Mouse (Mus musculus) midbrain, embryonic 12.5 days (tissue): ENCODE measurements around the gene Polr1d. TPM values are rescaled to one million over a fixed set of nuclear protein-coding genes. Genes with fewer than 3 reads are reported as not detected.

Source experiments
- ATAC-seq: fragments of 200-750 bp; cut with Nextera tagmentation; 2 replicates; pipeline ENCODE4 v1.8.0; 2017; ENCODE audit warnings: low read depth, moderate TSS enrichment, moderate library complexity; ENCODE audit not compliant: low FRiP score
- H3K27ac ChIP-seq: fragments of 300-500 bp; sonication (generic); replicated peaks from 2 replicates; pipeline ENCODE4 v1.5.1; 2016; ENCODE audit warnings: mild to moderate bottlenecking
- H3K27me3 ChIP-seq: fragments of 300-500 bp; sonication (generic); 2 replicates; pipeline ENCODE4 v1.6.1; 2016; ENCODE audit warnings: mild to moderate bottlenecking
- H3K36me3 ChIP-seq: fragments of 300-500 bp; sonication (generic); 2 replicates; pipeline ENCODE4 v1.6.1; 2016
- H3K4me1 ChIP-seq: fragments of 300-500 bp; sonication (generic); 2 replicates; pipeline ENCODE4 v1.6.1; 2016
- H3K4me2 ChIP-seq: fragments of 300-500 bp; sonication (generic); replicated peaks from 2 replicates; pipeline ENCODE4 v1.6.1; 2016; ENCODE audit warnings: mild to moderate bottlenecking, moderate library complexity
- H3K4me3 ChIP-seq: fragments of 300-500 bp; sonication (generic); 2 replicates; pipeline ENCODE4 v1.5.1; 2016; ENCODE audit warnings: mild to moderate bottlenecking
- H3K9ac ChIP-seq: fragments of 300-500 bp; sonication (generic); replicated peaks from 2 replicates; pipeline ENCODE4 v1.6.1; 2016; ENCODE audit warnings: mild to moderate bottlenecking, moderate library complexity
- H3K9me3 ChIP-seq: fragments of 300-500 bp; sonication (generic); 2 replicates; pipeline ENCODE4 v1.6.1; 2016; ENCODE audit warnings: mild to moderate bottlenecking
- WGBS: fragments of 180-500 bp; shearing (Covaris S2); methylation state at CpG from one replicate; pipeline ENCODE4 v1.1.7; 2016; 5-methylcytosine and 5-hydroxymethylcytosine counted together
- polyA plus RNA-seq: library from polyadenylated mRNA; unstranded; fragments of >200 nt; fragmentation: Nextera tagmentation; extraction: Ambion mirVana; gene quantifications from 2 replicates; pipeline ENCODE4 v1.2.1, GENCODE M21; 2016

The Polr1d gene
- polyA plus RNA-seq, 1 experiment from 2014 or later: 100 TPM

- no peak for ATAC-seq
- no peak overlapping the region for H3K9ac ChIP-seq
- H3K27me3 ChIP-seq: no peaks in the 10 kb centered on the region
- H3K4me2 ChIP-seq: no peak overlapping the region
- 90% methylated on average over 9 of the region's 9 CpGs for WGBS
- H3K4me3 ChIP-seq: no peak overlapping the region
- no peaks in the 10 kb centered on the region for H3K9me3 ChIP-seq
- H3K36me3 ChIP-seq: no peaks in the 10 kb centered on the region
- H3K27ac ChIP-seq: no peak overlapping the region
- H3K4me1 ChIP-seq: no peaks in the 10 kb centered on the region
Measured at GRCm38 (mm10) chr5:147057626-147058414, 19.0 kb upstream of the Polr1d start.

GRCm38 (mm10) chr5:147058661-147059060, 18.2 kb upstream of the Polr1d start:
- H3K4me1 ChIP-seq: no peaks in the 10 kb centered on the region
- H3K9me3 ChIP-seq: no peaks in the 10 kb centered on the region
- no peak overlapping the region for H3K27ac ChIP-seq
- no peak overlapping the region for H3K4me3 ChIP-seq
- H3K36me3 ChIP-seq: no peaks in the 10 kb centered on the region
- H3K27me3 ChIP-seq: no peaks in the 10 kb centered on the region
- ATAC-seq: no peak
- H3K4me2 ChIP-seq: no peak overlapping the region
- no peak overlapping the region for H3K9ac ChIP-seq
- WGBS: 93% methylated on average over 5 of the region's 5 CpGs

- H3K4me2 ChIP-seq: no peak overlapping the region
- no peaks in the 10 kb centered on the region for H3K36me3 ChIP-seq
- H3K27ac ChIP-seq: no peak overlapping the region
- no peak for ATAC-seq
- no peaks in the 10 kb centered on the region for H3K27me3 ChIP-seq
- H3K9me3 ChIP-seq: no peaks in the 10 kb centered on the region
- H3K4me3 ChIP-seq: no peak overlapping the region
- no peak overlapping the region for H3K9ac ChIP-seq
- 91% methylated on average over 9 of the region's 9 CpGs for WGBS
- no peaks in the 10 kb centered on the region for H3K4me1 ChIP-seq
Measured at GRCm38 (mm10) chr5:147059319-147059718, 17.5 kb upstream of the Polr1d start.

GRCm38 (mm10) chr5:147060024-147060423, 16.8 kb upstream of the Polr1d start:
- H3K9me3 ChIP-seq: no peaks in the 10 kb centered on the region
- H3K4me2 ChIP-seq: no peak overlapping the region
- no peaks in the 10 kb centered on the region for H3K36me3 ChIP-seq
- no peaks in the 10 kb centered on the region for H3K4me1 ChIP-seq
- ATAC-seq: no peak
- 79% methylated on average over 2 of the region's 2 CpGs for WGBS
- H3K9ac ChIP-seq: no peak overlapping the region
- H3K27ac ChIP-seq: no peak overlapping the region
- H3K27me3 ChIP-seq: no peaks in the 10 kb centered on the region
- no peak overlapping the region for H3K4me3 ChIP-seq

- no peak overlapping the region for H3K9ac ChIP-seq
- H3K36me3 ChIP-seq: no peaks in the 10 kb centered on the region
- H3K27me3 ChIP-seq: no peaks in the 10 kb centered on the region
- no peak overlapping the region for H3K27ac ChIP-seq
- H3K4me3 ChIP-seq: no peak overlapping the region
- no peaks in the 10 kb centered on the region for H3K9me3 ChIP-seq
- H3K4me1 ChIP-seq: no peaks in the 10 kb centered on the region
- WGBS: 81% methylated on average over 8 of the region's 8 CpGs
- no peak overlapping the region for H3K4me2 ChIP-seq
- ATAC-seq: no peak
Measured at GRCm38 (mm10) chr5:147063215-147063661, 13.6 kb upstream of the Polr1d start.

GRCm38 (mm10) chr5:147066129-147066528, 10.7 kb upstream of the Polr1d start:
- H3K4me2 ChIP-seq: no peak overlapping the region
- H3K9ac ChIP-seq: no peak overlapping the region
- ATAC-seq: no peak

GRCm38 (mm10) chr5:147066965-147067364, 9.9 kb upstream of the Polr1d start:
- Histone ChIP-seq H3K4me2 (no peak overlapping the region), H3K27ac (no peak overlapping the region), H3K9me3 (no peaks in the 10 kb centered on the region), H3K4me3 (no peak overlapping the region), H3K27me3 (no peaks in the 10 kb centered on the region), H3K4me1 (no peaks in the 10 kb centered on the region), H3K36me3 (no peaks in the 10 kb centered on the region), H3K9ac (no peak overlapping the region)
- no peak for ATAC-seq
- 79% methylated on average over 5 of the region's 5 CpGs for WGBS

More at GRCm38 (mm10) chr5:147066129-147066528, 10.7 kb upstream of the Polr1d start:
- no peaks in the 10 kb centered on the region for H3K36me3 ChIP-seq
- H3K27ac ChIP-seq: no peak overlapping the region
- 55% methylated on average over 4 of the region's 4 CpGs for WGBS
- no peak overlapping the region for H3K4me3 ChIP-seq
- H3K9me3 ChIP-seq: no peaks in the 10 kb centered on the region
- H3K27me3 ChIP-seq: no peaks in the 10 kb centered on the region
- H3K4me1 ChIP-seq: no peaks in the 10 kb centered on the region

DNA sequence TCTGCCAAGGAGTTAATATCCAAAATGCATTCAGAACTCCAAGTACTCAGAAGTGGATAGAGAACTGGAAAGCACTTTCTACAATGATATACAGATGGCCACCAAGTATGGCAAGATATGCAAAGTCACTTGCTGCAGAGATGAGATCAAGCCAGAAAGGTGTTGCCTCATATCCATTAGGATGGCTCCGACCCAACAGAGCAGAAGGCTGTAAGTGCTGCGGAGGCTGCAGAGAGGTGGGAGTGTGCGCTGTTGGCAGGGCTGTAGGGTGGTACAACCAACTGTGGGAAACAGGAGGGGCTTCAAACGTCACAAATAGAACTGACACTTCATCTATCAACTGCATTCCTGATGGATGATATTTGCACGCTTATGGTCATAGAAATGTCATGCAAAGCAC, 8.0 kb upstream of the Polr1d start:
- no peak overlapping the region for H3K9ac ChIP-seq
- H3K4me1 ChIP-seq: no peaks in the 10 kb centered on the region
- no peak overlapping the region for H3K27ac ChIP-seq
- no peaks in the 10 kb centered on the region for H3K27me3 ChIP-seq
- no peak overlapping the region for H3K4me3 ChIP-seq
- no peaks in the 10 kb centered on the region for H3K9me3 ChIP-seq
- H3K4me2 ChIP-seq: no peak overlapping the region
- ATAC-seq: no peak
- WGBS: 86% methylated on average over 5 of the region's 5 CpGs
- no peaks in the 10 kb centered on the region for H3K36me3 ChIP-seq

DNA sequence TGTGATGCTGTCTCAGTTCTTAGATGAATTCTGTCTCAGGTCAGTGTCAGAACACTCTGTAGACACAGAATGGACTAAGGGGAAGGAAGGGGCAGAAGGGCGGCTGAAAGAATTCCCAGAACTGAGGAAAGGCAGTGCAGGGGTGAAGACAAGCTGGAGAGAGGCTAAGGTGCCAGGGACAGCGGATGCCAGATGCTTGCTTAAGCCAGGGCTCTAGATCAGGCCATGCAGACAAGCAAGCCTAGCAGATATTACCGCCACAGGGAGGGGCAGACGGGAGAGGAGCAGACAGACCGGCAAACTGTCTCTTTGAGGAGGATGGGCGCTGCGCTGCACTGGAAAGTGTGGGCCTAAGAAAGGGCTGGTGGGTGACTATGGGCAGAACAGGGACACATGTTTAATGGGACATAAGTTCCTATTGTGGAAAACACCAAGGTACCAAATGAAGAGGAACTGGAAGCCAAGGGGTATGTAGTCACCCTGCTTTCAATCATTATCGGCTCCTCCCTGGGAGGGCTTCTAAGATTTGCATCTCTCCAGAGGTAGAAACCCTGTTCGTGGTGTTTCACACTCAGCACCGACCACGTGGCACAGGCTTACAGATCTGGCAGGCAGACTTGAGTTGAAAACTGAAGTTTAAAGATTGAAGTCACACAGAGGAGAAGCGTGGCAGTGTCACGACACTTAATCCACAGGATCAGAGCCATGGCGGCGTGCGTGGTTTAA, 5.9 kb upstream of the Polr1d start:
- peaks cover 7% of the 10 kb centered on the region; the same call in 1 of the 2 replicates for H3K4me1 ChIP-seq
- no peak overlapping the region for H3K9ac ChIP-seq
- H3K9me3 ChIP-seq: no peaks in the 10 kb centered on the region
- peaks cover 10% of the 10 kb centered on the region for H3K27me3 ChIP-seq
- H3K36me3 ChIP-seq: no peaks in the 10 kb centered on the region
- no peak for ATAC-seq
- H3K27ac ChIP-seq: no peak overlapping the region
- H3K4me3 ChIP-seq: no peak overlapping the region
- no peak overlapping the region for H3K4me2 ChIP-seq
- WGBS: 75% methylated on average over 16 of the region's 16 CpGs

DNA sequence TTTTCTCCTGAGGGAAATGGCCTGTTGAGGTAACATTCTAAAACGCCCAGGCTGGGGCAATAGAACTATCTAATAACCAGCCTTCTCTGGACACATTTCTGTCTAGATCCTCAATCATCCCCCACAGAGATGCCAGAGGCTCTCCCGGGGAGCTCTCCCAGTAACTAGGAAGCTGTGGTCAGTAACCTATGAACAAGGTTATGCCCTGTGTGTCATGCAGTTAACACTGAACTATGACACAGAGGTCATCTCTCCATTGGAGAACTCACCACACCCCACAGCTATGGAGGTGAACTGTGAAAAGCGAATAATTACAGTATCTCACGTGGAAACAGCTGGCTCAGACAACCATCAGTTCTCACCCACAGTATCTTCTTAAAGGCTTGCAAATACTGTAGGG, 5.0 kb upstream of the Polr1d start:
- no peak overlapping the region for H3K4me2 ChIP-seq
- no peak overlapping the region for H3K27ac ChIP-seq
- peaks cover 8% of the 10 kb centered on the region; the same call in 1 of the 2 replicates for H3K4me1 ChIP-seq
- no peak overlapping the region for H3K4me3 ChIP-seq
- peaks cover 10% of the 10 kb centered on the region for H3K27me3 ChIP-seq
- no peaks in the 10 kb centered on the region for H3K9me3 ChIP-seq
- no peaks in the 10 kb centered on the region for H3K36me3 ChIP-seq
- ATAC-seq: no peak
- H3K9ac ChIP-seq: no peak overlapping the region
- WGBS: 74% methylated on average over 4 of the region's 4 CpGs

DNA sequence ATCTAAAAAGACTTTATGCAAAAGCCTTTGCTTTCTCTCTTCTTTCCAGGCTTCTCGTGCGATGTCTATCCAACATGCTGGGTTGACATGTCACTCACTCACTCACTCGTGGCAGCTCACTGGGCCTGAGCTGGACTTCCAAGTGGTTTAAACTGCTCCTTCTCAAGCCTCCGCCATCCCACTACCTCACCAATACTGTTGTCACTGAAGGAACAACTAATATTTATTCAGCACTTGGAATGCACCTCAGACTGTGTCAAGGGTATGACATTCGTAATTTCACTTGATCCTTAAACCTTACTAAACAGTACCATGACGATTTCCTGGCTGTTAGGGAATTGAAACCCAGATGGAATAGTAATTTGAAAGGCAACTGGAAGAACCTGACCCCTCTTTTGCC, 3.0 kb upstream of the Polr1d start:
- Histone ChIP-seq H3K27me3 (peaks cover 10% of the 10 kb centered on the region), H3K4me2 (no peak overlapping the region), H3K9ac (no peak overlapping the region), H3K4me1 (peaks cover 19% of the 10 kb centered on the region), H3K36me3 (no peaks in the 10 kb centered on the region; the same call in 1 of the 2 replicates), H3K9me3 (no peaks in the 10 kb centered on the region), H3K27ac (no peak overlapping the region), H3K4me3 (no peak overlapping the region)
- WGBS: 90% methylated on average over 6 of the region's 6 CpGs
- ATAC-seq: no peak
